Mouse (Mus musculus): ENCODE data around the gene Lax1.

DNA sequence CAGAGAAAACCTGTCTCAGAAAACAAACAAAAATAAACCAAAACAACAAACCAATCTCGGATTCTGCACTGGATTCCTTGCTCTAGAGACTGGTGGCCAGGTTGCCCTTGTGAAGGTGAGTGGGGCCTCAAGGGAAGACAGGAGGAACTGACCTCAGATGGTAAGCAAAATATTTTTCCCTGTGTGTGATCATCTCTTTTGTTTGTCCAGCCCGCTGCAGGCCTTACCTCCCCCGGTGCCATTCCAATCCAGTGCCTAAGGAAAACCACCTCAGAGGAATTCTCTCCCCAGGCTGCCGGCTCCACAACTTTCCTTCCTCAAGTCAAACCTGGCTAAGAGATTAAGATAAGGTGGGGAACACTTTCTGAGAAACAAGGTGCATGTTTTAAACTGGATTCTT, 2.3 kb upstream of the Lax1 start:
- TF ChIP-seq CTCF (IDR thresholded peaks at IDR 0.05; ENCODE audit: borderline replicate concordance, insufficient read depth, low read depth, low read length) (no peak), POLR2A (IDR thresholded peaks at IDR 0.05; ENCODE audit: borderline replicate concordance, insufficient read depth, low read length) (no peak)

All from cerebellum, adult 2 months (tissue).